Mouse (Mus musculus) thymus, adult 2 months (tissue): ENCODE measurements around the gene Slc18b1.
"Not testable (repeated sequence)": the region's sequence is repeated elsewhere in the genome, so short reads cannot be mapped to it uniquely, and the experiment has no call there.

Source experiments
- CTCF ChIP-seq: fragments of 200-500 bp; IDR thresholded peaks from 2 replicates; pipeline ENCODE4 v1.5.1; 2012; ENCODE audit warnings: mild to moderate bottlenecking, control low read depth, low read length, moderate library complexity, borderline replicate concordance; ENCODE audit not compliant: control insufficient read depth, poor library complexity, insufficient read depth; ENCODE audit errors: extremely low read depth
- POLR2A ChIP-seq: fragments of 200-500 bp; IDR thresholded peaks from 2 replicates; pipeline ENCODE4 v1.6.1; 2012; ENCODE audit warnings: mild to moderate bottlenecking, low read length, control low read depth, moderate library complexity; ENCODE audit not compliant: control insufficient read depth, poor library complexity, insufficient read depth; ENCODE audit errors: extremely low read depth

DNA sequence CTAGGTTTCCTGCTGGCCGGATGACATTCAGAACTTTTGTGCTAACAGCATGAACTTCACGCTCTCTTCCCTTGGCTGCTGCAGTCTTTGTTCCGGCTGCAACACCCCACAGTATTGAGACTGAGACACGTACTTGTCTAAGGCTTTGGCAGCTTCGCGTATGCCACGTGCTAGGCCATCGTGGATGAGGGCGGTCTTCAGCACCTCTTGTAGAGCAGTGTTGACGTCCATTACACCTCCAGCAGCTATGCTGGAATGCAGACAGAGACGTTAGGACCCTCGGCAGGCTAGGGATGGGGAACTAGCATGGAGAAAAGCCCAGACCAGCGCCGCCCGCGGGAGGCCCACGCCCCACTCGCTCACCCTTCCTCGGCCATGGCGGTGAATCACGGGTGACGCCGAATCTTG lies 10.2 kb upstream of the Slc18b1 start:
- not testable (repeated sequence) for TF ChIP-seq CTCF, POLR2A
